In genomic region chr11:47114366-47114765, GRCm38 (mm10) we compare ENCODE assay signal across 13 mouse cellular contexts.
"Had no signal": no experiment of that assay in that cellular context is flagged by ENCODE, and none has a peak within 500 bp of the region (broad histone marks: within the 10 kb centered on the region; RNA-seq: fewer than 3 reads in every experiment).

No protein-coding gene starts in this region.

- H3K36me3 ChIP-seq: liver, embryonic 13.5 days; midbrain, embryonic 12.5 days; neural tube, embryonic 13.5 days had no signal

- H3K4me3 ChIP-seq: liver, embryonic 13.5 days; midbrain, embryonic 12.5 days; myocyte; neural tube, embryonic 13.5 days had no signal

- H3K27me3 ChIP-seq: liver, embryonic 13.5 days; midbrain, embryonic 12.5 days; neural tube, embryonic 13.5 days had no signal

- H3K4me2 ChIP-seq: liver, embryonic 13.5 days; midbrain, embryonic 12.5 days; neural tube, embryonic 13.5 days had no signal

- DNase-seq: kidney, adult 9 months; kidney, postnatal 14 days; kidney, postnatal 4 days; liver, embryonic 13.5 days; lung, adult 2 months; lung, postnatal 14 days; lung, postnatal 4 days; thymus, adult 18-20 months; thymus, postnatal 14 days had no signal

- H3K27ac ChIP-seq: liver, embryonic 13.5 days; midbrain, embryonic 12.5 days; neural tube, embryonic 13.5 days had no signal

- ATAC-seq: midbrain, embryonic 16.5 days had no signal

- H3K4me1 ChIP-seq: liver, embryonic 13.5 days; neural tube, embryonic 13.5 days had no signal

- H3K9ac ChIP-seq: liver, embryonic 13.5 days; midbrain, embryonic 12.5 days; neural tube, embryonic 13.5 days had no signal

- H3K9me3 ChIP-seq: liver, embryonic 13.5 days; midbrain, embryonic 12.5 days; neural tube, embryonic 13.5 days had no signal
